Mouse (Mus musculus) lung, embryonic 14.5 days (tissue): Measurements from ENCODE around the gene Nsun5. TPM values are rescaled to one million over a fixed set of nuclear protein-coding genes. Genes with fewer than 3 reads are reported as not detected.

Experiments used
- ATAC-seq: fragments of 200-750 bp; cut with Nextera tagmentation; 2 replicates; pipeline ENCODE4 v1.8.0; 2017; ENCODE audit warnings: mild to moderate bottlenecking, moderate TSS enrichment, moderate library complexity; ENCODE audit not compliant: insufficient read depth
- DNase-seq: peaks from one replicate; pipeline ENCODE4 v3.0.0-alpha.2; 2015
- H3K27ac ChIP-seq: fragments of 300-500 bp; sonication (generic); 2 replicates; pipeline ENCODE4 v1.5.1; 2014; ENCODE audit warnings: low read depth, mild to moderate bottlenecking, moderate library complexity
- H3K27me3 ChIP-seq: fragments of 300-500 bp; sonication (generic); 2 replicates; pipeline ENCODE4 v1.6.1; 2014; ENCODE audit warnings: low read length, control low read depth; ENCODE audit not compliant: insufficient read depth
- H3K36me3 ChIP-seq: fragments of 300-500 bp; sonication (generic); 2 replicates; pipeline ENCODE4 v1.6.1; 2014; ENCODE audit warnings: control low read depth; ENCODE audit not compliant: insufficient read depth
- H3K4me1 ChIP-seq: fragments of 300-500 bp; sonication (generic); 2 replicates; pipeline ENCODE4 v1.6.1; 2014; ENCODE audit warnings: antibody characterized with exemption, control low read depth; ENCODE audit not compliant: insufficient read depth
- H3K4me2 ChIP-seq: fragments of 300-500 bp; sonication (generic); 2 replicates; pipeline ENCODE4 v1.6.1; 2014; ENCODE audit warnings: mild to moderate bottlenecking
- H3K4me3 ChIP-seq: fragments of 300-500 bp; sonication (generic); 2 replicates; pipeline ENCODE4 v1.5.1; 2014; ENCODE audit warnings: low read depth, low read length
- H3K9ac ChIP-seq: fragments of 300-500 bp; sonication (generic); 2 replicates; pipeline ENCODE4 v1.6.1; 2014
- H3K9me3 ChIP-seq: fragments of 300-500 bp; sonication (generic); 2 replicates; pipeline ENCODE4 v1.6.1; 2016; ENCODE audit warnings: low read depth, low read length, control low read depth
- CTCF ChIP-seq: IDR thresholded peaks from 2 replicates; pipeline ENCODE4 v1.5.1; 2016; ENCODE audit warnings: antibody characterized with exemption, low read depth
- WGBS: fragments of 180-500 bp; shearing (Covaris S2); extraction: QIAGEN DNeasy Blood & Tissue Kit; methylation state at CpG from one replicate; pipeline ENCODE4 v1.1.7; 2014; 5-methylcytosine and 5-hydroxymethylcytosine counted together
- polyA plus RNA-seq: library from polyadenylated mRNA; unstranded; fragments of >200 nt; fragmentation: Nextera tagmentation; extraction: Ambion mirVana; gene quantifications from 2 replicates; pipeline ENCODE4 v1.2.1, GENCODE M21; 2014

Nsun5 gene
- polyA plus RNA-seq, 1 experiment from 2014 or later = 30.7 TPM

DNA sequence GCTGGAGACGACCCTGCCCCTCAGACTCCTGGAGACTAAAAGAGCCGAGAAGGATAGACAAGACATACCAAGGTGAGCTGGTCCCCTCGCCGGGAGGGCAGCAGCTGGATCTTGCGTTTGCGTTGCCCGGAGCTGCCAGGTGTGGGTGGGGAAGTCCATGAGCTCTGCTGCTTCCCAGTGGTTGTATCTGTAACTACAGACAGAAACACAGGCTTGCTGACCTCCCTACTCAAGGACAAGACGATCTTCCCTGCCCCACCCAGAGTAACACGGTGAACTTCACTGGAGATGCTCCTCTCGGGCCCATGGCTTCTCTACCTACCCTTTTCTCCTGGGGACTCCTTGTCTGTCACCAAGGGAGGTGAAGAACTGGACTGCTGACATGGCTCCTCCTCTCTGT lies 14.0 kb downstream of the Nsun5 start:
- WGBS = 76% methylated on average over 10 of the region's 10 CpGs
- H3K4me2 ChIP-seq = no peak overlapping the region
- no peaks in the 10 kb centered on the region for H3K4me1 ChIP-seq
- no peak overlapping the region for H3K27ac ChIP-seq
- no peak for DNase-seq
- H3K4me3 ChIP-seq = no peak overlapping the region
- H3K9me3 ChIP-seq = no peaks in the 10 kb centered on the region
- no peak for TF ChIP-seq CTCF
- H3K27me3 ChIP-seq = no peaks in the 10 kb centered on the region
- no peak overlapping the region for H3K9ac ChIP-seq
- peaks cover 97% of the 10 kb centered on the region for H3K36me3 ChIP-seq
- ATAC-seq = no peak

DNA sequence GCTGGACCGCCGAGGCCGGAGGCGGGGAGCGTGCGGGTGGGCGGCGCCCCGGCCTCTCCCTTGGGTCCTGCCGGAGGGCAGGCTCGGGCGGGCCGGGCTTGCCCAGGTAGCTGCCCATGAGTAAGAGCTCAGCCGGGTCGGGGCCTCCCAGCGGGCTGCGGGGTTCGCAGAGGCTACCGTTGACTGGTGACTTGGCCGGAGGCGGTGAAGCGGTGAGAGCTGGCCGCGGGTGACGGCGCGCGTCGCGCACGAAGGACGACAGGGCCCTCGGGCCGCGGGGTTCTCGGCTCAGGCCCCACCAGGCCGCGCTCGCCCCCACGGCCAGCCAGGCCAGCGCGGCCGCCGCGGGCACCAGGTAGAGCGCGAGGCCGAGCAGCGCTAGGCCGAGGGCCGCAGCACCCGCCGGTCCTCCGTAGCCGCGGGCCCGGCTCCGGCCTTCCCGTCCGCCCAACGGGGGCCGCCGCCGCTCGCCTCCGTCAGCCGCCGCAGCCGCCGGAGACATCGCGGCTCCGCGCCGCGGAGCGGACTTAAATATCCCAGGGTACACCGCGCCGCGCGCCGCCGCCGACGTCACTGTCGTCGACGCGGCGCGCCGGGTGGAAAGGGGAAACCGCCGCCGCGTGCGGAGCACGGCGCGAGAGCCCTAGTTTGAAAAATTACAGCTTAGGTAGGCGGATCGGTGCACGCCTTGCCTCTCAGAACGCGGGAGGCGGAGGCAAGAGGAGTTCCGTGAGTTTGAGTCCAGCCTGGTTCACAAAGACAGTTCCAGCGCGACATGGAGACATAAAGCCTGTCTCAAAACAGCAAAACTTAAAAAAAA lies 24.5 kb downstream of the Nsun5 start, which contains the start of gene Pom121:
Pom121 (minus strand) TSS at position 543 of the 820 bp plus-strand sequence.
- Histone ChIP-seq H3K4me1 (no peaks in the 10 kb centered on the region), H3K9me3 (no peaks in the 10 kb centered on the region), H3K27me3 (no peaks in the 10 kb centered on the region), H3K27ac (peak within 1 kb of the TSS; percentile 91), H3K4me3 (peak within 1 kb of the TSS; percentile 97), H3K36me3 (peaks cover 31% of the 10 kb centered on the region), H3K9ac (peak within 1 kb of the TSS; percentile 96), H3K4me2 (peak within 1 kb of the TSS; percentile 64)
- ATAC-seq (peak; percentile 93), DNase-seq (peak; percentile 96)
- under 1% methylated on average over 108 of the region's 110 CpGs for WGBS
- no peak for TF ChIP-seq CTCF

DNA sequence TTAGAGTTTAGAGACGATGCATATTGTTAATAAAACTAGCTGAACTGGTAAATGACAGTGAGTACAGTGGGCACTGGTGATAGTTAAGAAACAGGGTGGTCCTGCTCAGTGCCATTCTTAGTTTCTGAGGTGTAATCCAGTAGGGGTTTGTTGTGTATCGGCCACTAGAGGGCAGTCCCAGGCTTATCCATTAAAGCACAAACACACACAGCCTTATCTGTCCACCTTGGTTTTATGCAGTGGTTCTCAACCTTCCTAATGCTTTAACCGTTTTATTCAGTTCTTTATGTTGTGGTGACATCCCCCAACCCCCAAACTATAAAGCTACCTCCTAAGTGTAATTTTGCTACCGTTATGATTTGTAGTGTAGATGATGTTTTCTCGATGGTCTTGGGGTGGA lies 26.1 kb downstream of the Nsun5 start:
- Histone ChIP-seq H3K4me2 (no peak overlapping the region), H3K36me3 (peaks cover 15% of the 10 kb centered on the region), H3K27me3 (no peaks in the 10 kb centered on the region), H3K4me3 (no peak overlapping the region), H3K9me3 (no peaks in the 10 kb centered on the region), H3K4me1 (no peaks in the 10 kb centered on the region), H3K9ac (no peak overlapping the region), H3K27ac (no peak overlapping the region)
- peak; percentile 73 for DNase-seq
- TF ChIP-seq CTCF = peak; percentile 69
- no peak for ATAC-seq
- WGBS = 46% methylated on average over 5 of the region's 5 CpGs

DNA sequence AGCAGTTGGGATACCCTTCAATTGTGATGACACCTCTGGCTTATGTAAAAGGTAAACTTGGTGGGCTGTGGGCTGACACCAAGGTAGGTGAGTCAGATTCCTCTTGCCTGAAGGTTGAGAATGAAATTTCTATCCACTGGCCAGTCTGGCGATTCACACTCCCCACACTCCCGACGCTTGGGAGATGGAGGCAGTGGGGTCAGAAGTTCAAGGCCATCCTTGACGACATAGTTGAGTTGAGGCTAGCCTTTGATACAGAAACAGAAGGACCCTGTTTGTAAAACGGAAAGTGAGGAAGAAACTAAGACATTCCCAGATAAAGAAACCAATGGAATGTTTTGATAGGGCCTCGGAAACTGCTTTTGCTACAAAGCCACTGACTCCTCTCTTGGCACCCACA lies 29.6 kb downstream of the Nsun5 start:
- ATAC-seq (no peak), DNase-seq (no peak)
- H3K4me1 ChIP-seq = no peaks in the 10 kb centered on the region
- H3K27me3 ChIP-seq = no peaks in the 10 kb centered on the region
- no peak overlapping the region for H3K27ac ChIP-seq
- no peak overlapping the region for H3K4me3 ChIP-seq
- no peak overlapping the region for H3K4me2 ChIP-seq
- no peaks in the 10 kb centered on the region for H3K9me3 ChIP-seq
- no peaks in the 10 kb centered on the region for H3K36me3 ChIP-seq
- WGBS = 49% methylated on average over 6 of the region's 6 CpGs
- TF ChIP-seq CTCF = no peak
- H3K9ac ChIP-seq = no peak overlapping the region

DNA sequence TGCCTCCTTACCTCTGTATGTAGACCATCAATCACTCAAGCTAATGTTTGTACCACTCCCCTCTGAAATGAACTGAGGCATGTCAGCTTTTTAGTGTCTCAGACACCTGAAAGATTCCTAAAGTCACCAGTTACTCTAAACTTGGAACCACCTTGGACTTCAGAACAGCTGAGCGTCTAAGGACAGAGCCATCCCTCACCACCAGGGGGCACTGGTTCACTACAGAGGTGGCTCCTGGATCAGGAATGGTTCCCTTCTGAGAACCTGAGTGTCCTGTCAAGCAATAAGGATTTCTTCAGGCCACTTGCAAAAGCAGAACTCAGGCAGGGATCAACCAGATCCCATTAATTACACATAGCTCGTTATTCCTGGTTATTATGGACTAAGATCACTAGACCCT lies 30.5 kb downstream of the Nsun5 start:
- Histone ChIP-seq H3K27ac (no peak overlapping the region), H3K9ac (no peak overlapping the region), H3K9me3 (no peaks in the 10 kb centered on the region), H3K27me3 (no peaks in the 10 kb centered on the region), H3K4me2 (no peak overlapping the region), H3K36me3 (no peaks in the 10 kb centered on the region), H3K4me3 (no peak overlapping the region), H3K4me1 (no peaks in the 10 kb centered on the region)
- peak; percentile 96 for TF ChIP-seq CTCF
- peak; percentile 65 for ATAC-seq
- 5% methylated on average over 2 of the region's 2 CpGs for WGBS
- DNase-seq = peak; percentile 91

DNA sequence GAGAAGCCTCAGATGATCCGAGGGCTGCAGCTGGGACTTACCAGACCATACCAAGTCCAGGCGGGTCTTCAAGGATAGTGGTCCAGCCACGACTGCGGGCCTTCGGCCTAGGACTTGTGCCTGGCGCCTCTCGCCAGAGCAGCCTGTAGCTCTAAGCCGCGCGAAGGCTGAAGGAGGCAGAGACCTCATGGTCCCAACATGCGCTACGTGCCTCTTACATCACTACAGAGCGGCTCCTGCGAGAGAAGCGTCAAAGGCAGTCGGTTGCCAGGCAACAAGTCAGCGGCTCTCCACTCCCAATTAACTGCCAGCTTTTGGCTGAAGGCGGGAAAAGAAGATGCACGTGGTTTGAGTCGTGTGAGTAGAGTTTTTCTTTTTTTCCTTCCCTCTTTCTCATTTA lies 34.9 kb downstream of the Nsun5 start:
- Histone ChIP-seq H3K9me3 (no peaks in the 10 kb centered on the region), H3K27ac (no peak overlapping the region), H3K4me1 (no peaks in the 10 kb centered on the region), H3K4me3 (no peak overlapping the region), H3K27me3 (no peaks in the 10 kb centered on the region), H3K9ac (no peak overlapping the region), H3K4me2 (no peak overlapping the region), H3K36me3 (peaks cover 6% of the 10 kb centered on the region; the same call in 1 of the 2 replicates)
- DNase-seq = peak; percentile 67
- ATAC-seq = peak; percentile 81
- no peak for TF ChIP-seq CTCF
- 31% methylated on average over 20 of the region's 20 CpGs for WGBS

DNA sequence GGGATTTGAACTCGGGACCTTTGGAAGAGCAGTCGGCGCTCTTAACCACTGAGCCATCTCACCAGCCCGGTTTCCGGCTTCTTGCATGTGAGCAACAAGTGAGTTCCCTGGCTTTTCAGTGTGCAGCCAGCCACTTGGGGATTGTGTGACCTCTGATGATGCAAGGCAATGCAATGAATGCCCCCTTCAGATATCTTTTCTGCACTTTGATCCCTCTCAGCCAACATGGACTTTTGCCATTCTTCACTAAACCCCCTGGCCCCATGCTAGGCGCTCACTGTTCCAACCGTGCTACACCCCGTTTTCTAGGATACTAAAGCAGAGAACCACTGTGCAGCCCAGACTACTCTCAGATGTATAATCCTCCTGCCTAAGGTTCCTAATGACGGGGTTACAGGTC lies 35.7 kb downstream of the Nsun5 start:
- no peak overlapping the region for H3K4me2 ChIP-seq
- ATAC-seq = no peak
- no peak overlapping the region for H3K4me3 ChIP-seq
- no peak for TF ChIP-seq CTCF
- 82% methylated on average over 9 of the region's 9 CpGs for WGBS
- H3K4me1 ChIP-seq = no peaks in the 10 kb centered on the region
- H3K9me3 ChIP-seq = no peaks in the 10 kb centered on the region
- DNase-seq = no peak
- no peak overlapping the region for H3K9ac ChIP-seq
- H3K27ac ChIP-seq = no peak overlapping the region
- no peaks in the 10 kb centered on the region for H3K27me3 ChIP-seq
- H3K36me3 ChIP-seq = peaks cover 14% of the 10 kb centered on the region; the same call in 1 of the 2 replicates
